Mouse (Mus musculus): ENCODE measurements at regions not wholly inside any gene's neighbourhood (a gene's known extent, or its start where the extent isn't known, plus 50 kb on each side); places are given as distances from the start of the nearest gene placed in this dataset.

DNA sequence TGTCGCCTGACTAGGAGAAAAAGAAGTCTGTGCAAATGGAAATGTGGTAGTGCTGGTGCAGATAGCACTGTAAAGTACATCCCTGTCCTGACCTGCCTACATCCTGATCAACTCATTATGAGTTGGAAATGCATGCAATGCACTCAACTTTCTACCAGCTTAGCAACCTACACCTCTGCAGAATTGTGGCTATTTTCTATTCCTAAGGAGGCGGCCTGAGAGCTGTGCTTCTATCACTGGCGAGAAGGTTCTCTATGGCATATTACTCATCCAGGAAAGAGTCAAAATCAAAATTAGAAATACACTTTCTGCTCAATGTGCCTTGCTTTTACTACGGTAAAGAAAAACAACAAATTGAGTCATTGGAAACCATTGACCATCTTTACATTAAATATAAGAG, 685.4 kb upstream of the Kdm8 start:
- H3K36me3 ChIP-seq: no peaks in the 10 kb centered on the region
- no peak overlapping the region for H3K27ac ChIP-seq
- no peak overlapping the region for H3K9ac ChIP-seq
- no peaks in the 10 kb centered on the region for H3K27me3 ChIP-seq
- H3K4me3 ChIP-seq: no peak overlapping the region
- no peaks in the 10 kb centered on the region for H3K4me1 ChIP-seq
- H3K4me2 ChIP-seq: no peak overlapping the region
- no peak for ATAC-seq (ENCODE audit: insufficient number of reproducible peaks, insufficient read depth, low FRiP score, low TSS enrichment, low read depth)
- H3K9me3 ChIP-seq: no peaks in the 10 kb centered on the region
- 88% methylated on average over 4 of the region's 4 CpGs for WGBS

DNA sequence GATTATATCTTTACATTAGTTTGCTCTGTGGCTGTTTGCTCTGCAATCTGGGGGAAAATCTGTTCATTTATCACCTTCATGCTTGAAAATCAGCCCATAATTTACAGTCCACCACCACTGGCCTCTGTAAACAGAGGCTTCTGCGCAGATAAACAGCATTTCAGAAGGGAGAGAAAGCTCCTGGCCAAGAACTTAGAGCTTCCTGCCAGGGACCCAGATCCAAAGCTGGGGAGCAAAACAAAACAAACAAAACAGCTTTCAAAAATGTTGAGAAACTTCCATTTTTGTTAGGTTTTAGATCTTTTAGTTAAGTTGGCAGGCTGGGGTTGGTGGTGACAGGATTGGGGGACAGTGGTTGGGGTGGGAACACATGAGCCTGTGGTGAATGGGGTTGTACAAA, 666.7 kb upstream of the Kdm8 start:
- Histone ChIP-seq H3K9ac (no peak overlapping the region), H3K27ac (no peak overlapping the region), H3K4me3 (no peak overlapping the region), H3K9me3 (no peaks in the 10 kb centered on the region), H3K27me3 (no peaks in the 10 kb centered on the region), H3K36me3 (no peaks in the 10 kb centered on the region), H3K4me2 (no peak overlapping the region), H3K4me1 (no peaks in the 10 kb centered on the region)
- WGBS: 89% methylated on average over 1 of the region's 1 CpGs
- ATAC-seq (ENCODE audit: insufficient number of reproducible peaks, insufficient read depth, low FRiP score, low TSS enrichment, low read depth): no peak

DNA sequence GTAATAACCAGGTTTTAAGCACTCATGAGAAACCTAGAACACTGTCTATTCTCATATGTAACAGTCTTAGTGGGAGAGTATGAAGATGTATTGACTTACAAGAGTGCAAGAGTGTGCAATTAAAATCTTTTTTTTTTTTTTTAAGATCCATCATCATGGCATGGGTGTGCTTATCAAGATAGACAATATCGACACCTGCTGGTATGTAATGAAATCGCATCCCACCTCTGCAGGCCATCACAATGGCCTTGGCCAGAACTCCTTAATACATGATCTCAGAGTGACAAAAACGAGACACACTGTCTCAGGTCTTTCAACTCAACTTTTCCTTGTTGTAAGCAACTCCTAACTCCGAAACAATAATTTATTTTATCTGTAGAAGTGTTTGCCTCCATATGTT, 661.7 kb upstream of the Kdm8 start:
- Histone ChIP-seq H3K4me3 (no peak overlapping the region), H3K27ac (no peak overlapping the region), H3K9me3 (no peaks in the 10 kb centered on the region), H3K4me2 (no peak overlapping the region), H3K9ac (no peak overlapping the region), H3K4me1 (no peaks in the 10 kb centered on the region), H3K36me3 (no peaks in the 10 kb centered on the region), H3K27me3 (no peaks in the 10 kb centered on the region)
- 54% methylated on average over 4 of the region's 4 CpGs for WGBS
- no peak for ATAC-seq (ENCODE audit: insufficient number of reproducible peaks, insufficient read depth, low FRiP score, low TSS enrichment, low read depth)

DNA sequence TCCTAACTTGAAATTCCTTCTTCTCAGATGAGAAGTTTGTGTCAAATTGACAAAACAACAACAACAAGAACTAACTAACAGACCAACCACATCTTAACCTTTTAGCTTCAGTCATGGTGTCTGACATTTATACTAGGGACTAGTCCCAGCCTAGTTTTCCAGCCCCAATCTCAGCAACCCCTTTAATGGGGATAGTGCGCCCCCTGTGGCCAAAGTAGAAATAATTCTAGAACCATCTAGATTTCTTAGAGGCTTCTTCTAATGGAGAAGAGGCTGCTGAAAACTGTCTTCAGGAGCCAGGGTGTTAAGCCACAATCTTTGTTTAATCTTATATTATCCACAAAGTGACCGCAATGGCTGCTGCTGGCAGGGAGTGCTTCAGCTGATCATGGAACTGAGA, 659.5 kb upstream of the Kdm8 start:
- H3K9me3 ChIP-seq: no peaks in the 10 kb centered on the region
- H3K4me1 ChIP-seq: no peaks in the 10 kb centered on the region
- 78% methylated on average over 2 of the region's 2 CpGs for WGBS
- no peak overlapping the region for H3K4me3 ChIP-seq
- H3K27ac ChIP-seq: no peak overlapping the region
- ATAC-seq (ENCODE audit: insufficient number of reproducible peaks, insufficient read depth, low FRiP score, low TSS enrichment, low read depth): no peak
- no peak overlapping the region for H3K9ac ChIP-seq
- no peak overlapping the region for H3K4me2 ChIP-seq
- no peaks in the 10 kb centered on the region for H3K27me3 ChIP-seq
- H3K36me3 ChIP-seq: no peaks in the 10 kb centered on the region

DNA sequence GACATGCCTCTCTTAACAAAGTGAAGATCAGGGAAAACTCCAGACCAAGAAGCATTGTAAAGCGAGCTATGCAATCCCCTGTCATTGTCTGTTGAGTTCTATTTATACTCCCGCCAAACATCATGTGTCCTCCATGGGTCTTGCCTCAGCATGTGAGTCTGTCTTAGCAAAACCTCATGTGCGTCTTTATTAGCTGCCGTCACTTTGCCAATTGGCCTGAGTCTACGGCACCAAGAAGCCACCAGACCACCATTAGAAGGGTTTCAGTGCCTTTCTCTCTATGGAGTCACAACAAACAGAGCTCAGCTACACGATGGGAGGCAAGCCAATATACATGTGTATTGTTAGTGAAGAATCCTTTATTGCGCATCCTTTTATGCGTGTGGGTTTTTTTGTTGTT, 658.6 kb upstream of the Kdm8 start:
- Histone ChIP-seq H3K4me3 (no peak overlapping the region), H3K27ac (no peak overlapping the region), H3K9ac (no peak overlapping the region), H3K36me3 (no peaks in the 10 kb centered on the region), H3K4me2 (no peak overlapping the region), H3K9me3 (no peaks in the 10 kb centered on the region), H3K4me1 (no peaks in the 10 kb centered on the region), H3K27me3 (no peaks in the 10 kb centered on the region)
- no peak for ATAC-seq (ENCODE audit: insufficient number of reproducible peaks, insufficient read depth, low FRiP score, low TSS enrichment, low read depth)
- 89% methylated on average over 8 of the region's 8 CpGs for WGBS

DNA sequence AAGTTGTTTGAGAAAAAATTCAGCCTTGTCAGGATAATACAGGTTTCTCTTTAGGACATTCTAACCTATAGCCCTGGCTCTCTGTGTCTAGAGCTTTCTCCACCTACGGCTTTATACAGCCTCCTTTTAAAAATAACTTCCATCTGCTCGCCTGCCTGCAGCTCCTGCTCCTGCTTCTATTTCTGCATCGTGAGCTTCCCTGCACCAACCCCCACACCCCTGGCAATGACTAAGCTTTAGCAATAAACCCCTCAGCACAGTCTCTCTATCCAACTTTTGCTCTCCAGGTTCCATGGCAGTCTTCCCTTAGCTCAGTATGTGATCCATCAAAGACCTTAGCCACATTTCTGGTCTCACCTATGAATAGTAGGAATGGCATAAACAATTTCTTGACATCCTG, 655.7 kb upstream of the Kdm8 start:
- H3K27ac ChIP-seq: no peak overlapping the region
- no peak overlapping the region for H3K4me3 ChIP-seq
- H3K27me3 ChIP-seq: no peaks in the 10 kb centered on the region
- H3K4me1 ChIP-seq: no peaks in the 10 kb centered on the region
- no peak overlapping the region for H3K4me2 ChIP-seq
- no peaks in the 10 kb centered on the region for H3K9me3 ChIP-seq
- no peaks in the 10 kb centered on the region for H3K36me3 ChIP-seq
- H3K9ac ChIP-seq: no peak overlapping the region
- no peak for ATAC-seq (ENCODE audit: insufficient number of reproducible peaks, insufficient read depth, low FRiP score, low TSS enrichment, low read depth)
- 61% methylated on average over 3 of the region's 3 CpGs for WGBS

DNA sequence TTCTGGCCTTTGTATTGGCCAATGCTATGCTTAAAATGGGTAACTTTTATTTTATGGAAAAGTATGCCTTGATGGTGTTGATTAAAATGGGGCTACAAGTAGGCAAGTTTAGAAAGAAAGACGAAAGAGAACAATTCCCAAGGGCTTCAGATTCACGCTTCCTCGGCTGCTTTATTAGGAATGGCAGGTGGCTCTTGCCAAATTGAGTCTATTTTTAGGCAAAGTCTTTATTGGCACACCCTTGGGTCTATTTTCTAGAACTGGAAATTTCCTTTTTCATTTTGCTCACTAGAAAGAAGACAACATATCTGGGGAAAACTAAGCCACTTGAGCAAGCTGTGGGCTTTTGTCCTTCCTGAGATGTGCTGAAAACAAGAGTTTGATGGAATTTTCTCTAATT, 641.4 kb upstream of the Kdm8 start:
- Histone ChIP-seq H3K4me3 (no peak overlapping the region), H3K4me2 (no peak overlapping the region), H3K27me3 (no peaks in the 10 kb centered on the region), H3K36me3 (no peaks in the 10 kb centered on the region), H3K9ac (no peak overlapping the region), H3K4me1 (no peaks in the 10 kb centered on the region), H3K9me3 (no peaks in the 10 kb centered on the region), H3K27ac (no peak overlapping the region)
- no peak for ATAC-seq (ENCODE audit: insufficient number of reproducible peaks, insufficient read depth, low FRiP score, low TSS enrichment, low read depth)
- WGBS: 83% methylated on average over 3 of the region's 3 CpGs

DNA sequence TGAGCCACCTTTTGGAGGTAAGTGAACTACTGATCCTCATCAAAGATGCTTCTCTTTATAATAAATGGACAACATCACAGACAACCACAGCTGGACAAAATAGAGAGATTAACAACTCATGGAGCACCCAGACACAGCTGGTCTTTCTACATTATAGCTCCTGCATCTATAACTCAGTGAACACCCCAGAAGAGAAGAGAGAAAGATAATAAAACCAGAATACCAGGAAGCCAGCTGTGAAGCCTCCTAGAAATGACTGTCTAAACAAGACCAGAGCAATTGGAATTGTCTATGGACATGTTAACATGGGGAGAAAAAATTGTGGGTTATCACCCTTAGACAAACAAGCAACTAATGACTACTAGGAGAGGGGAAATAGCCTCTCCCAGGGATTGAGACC, 609.8 kb upstream of the Kdm8 start:
- Histone ChIP-seq H3K27me3 (no peaks in the 10 kb centered on the region), H3K4me2 (no peak overlapping the region), H3K36me3 (no peaks in the 10 kb centered on the region), H3K9ac (no peak overlapping the region), H3K9me3 (no peaks in the 10 kb centered on the region; the same call in 1 of the 2 replicates), H3K4me1 (no peaks in the 10 kb centered on the region), H3K27ac (no peak overlapping the region), H3K4me3 (no peak overlapping the region)
- no peak for ATAC-seq (ENCODE audit: insufficient number of reproducible peaks, insufficient read depth, low FRiP score, low TSS enrichment, low read depth)

DNA sequence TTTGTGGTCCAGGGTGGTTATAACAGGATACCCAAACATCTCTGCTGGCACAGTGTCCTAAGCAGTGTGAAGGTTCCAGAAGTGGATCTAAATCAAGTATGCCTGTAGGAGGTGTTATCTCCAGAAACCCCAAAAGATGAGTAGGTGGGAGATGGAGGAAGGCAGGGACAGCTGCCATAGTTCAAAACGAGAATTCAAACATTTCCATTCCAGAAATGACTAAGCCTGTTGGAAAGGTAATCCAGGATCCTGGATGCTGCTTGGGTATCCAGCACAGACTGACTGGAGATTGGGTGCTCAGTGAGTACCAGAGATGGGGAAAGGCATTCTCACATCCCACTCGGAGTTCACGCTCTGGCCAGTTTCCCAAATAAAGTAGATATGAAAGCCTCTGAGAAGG, 607.9 kb upstream of the Kdm8 start:
- Histone ChIP-seq H3K9ac (no peak overlapping the region), H3K9me3 (no peaks in the 10 kb centered on the region; the same call in 1 of the 2 replicates), H3K4me3 (no peak overlapping the region), H3K4me2 (no peak overlapping the region), H3K27me3 (no peaks in the 10 kb centered on the region), H3K4me1 (no peaks in the 10 kb centered on the region), H3K36me3 (no peaks in the 10 kb centered on the region), H3K27ac (no peak overlapping the region)
- WGBS: 85% methylated on average over 3 of the region's 3 CpGs
- ATAC-seq (ENCODE audit: insufficient number of reproducible peaks, insufficient read depth, low FRiP score, low TSS enrichment, low read depth): no peak

DNA sequence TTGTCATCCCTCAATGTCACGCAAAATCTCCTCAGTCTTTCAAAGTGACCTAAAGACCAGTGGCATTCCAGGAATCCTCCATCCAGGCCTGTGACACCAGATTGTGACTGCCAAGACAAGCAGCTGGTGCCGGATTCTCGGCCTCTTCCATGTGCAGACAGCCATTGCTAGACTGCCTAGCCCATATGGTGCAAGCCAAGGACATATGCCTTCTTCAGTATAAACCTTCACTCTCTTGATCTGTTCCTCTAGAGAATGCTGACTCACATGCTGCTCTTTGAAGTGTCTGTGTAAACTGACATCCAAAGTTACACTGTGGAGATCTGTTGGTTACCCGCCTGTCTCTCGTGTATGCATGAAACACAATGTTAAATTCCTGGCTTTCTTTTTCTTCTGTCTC, 589.4 kb upstream of the Kdm8 start:
- no peaks in the 10 kb centered on the region for H3K36me3 ChIP-seq
- H3K9ac ChIP-seq: no peak overlapping the region
- no peaks in the 10 kb centered on the region for H3K4me1 ChIP-seq
- no peaks in the 10 kb centered on the region for H3K9me3 ChIP-seq
- ATAC-seq (ENCODE audit: insufficient number of reproducible peaks, insufficient read depth, low FRiP score, low TSS enrichment, low read depth): no peak
- no peaks in the 10 kb centered on the region for H3K27me3 ChIP-seq
- 78% methylated on average over 5 of the region's 5 CpGs for whole genome bisulfite sequencing
- H3K4me2 ChIP-seq: no peak overlapping the region
- no peak overlapping the region for H3K27ac ChIP-seq
- H3K4me3 ChIP-seq: no peak overlapping the region

DNA sequence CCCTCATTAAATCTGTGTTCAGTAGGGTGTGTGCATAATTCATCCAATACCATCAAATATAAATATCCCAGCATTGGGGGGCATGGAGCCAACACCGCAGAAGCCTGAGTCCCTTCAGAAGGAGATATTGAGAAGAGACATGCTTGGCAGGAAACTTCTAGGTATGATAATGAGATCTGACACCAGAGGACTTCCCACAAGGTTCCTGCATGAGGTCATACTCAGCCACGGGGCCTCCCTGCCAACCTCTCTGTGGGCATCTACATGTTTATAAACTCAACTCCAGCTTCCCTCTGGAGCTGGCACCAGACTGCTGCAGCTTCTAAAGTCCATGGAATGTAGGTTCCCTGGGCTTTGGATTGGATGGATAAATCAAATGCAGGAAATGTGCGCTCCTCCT, 587.4 kb upstream of the Kdm8 start:
- Histone ChIP-seq H3K9me3 (no peaks in the 10 kb centered on the region), H3K4me2 (no peak overlapping the region), H3K27ac (no peak overlapping the region), H3K4me1 (no peaks in the 10 kb centered on the region), H3K9ac (no peak overlapping the region), H3K27me3 (no peaks in the 10 kb centered on the region), H3K36me3 (no peaks in the 10 kb centered on the region), H3K4me3 (no peak overlapping the region)
- ATAC-seq (ENCODE audit: insufficient number of reproducible peaks, insufficient read depth, low FRiP score, low TSS enrichment, low read depth): no peak
- WGBS: 85% methylated on average over 3 of the region's 3 CpGs

DNA sequence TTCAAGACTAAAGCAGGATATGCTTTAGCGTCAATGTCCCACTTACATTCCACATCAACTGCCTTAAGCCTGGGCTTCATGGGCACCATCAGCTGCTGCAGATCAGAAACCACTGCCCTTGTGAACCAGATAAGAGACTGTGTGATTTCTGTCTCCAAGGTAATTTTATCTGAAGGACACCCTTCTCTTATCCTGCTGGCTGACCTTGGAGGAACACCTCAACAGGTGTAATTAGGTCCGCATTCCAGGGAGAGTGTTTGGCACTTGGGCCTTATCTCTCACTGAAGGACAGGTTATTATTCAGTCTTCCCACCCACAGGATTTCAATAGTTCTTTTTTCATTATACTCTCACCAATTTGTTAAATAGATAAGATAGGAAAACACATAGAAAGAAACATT, 583.1 kb upstream of the Kdm8 start:
- no peaks in the 10 kb centered on the region for H3K4me1 ChIP-seq
- H3K9ac ChIP-seq: no peak overlapping the region
- no peaks in the 10 kb centered on the region for H3K27me3 ChIP-seq
- no peaks in the 10 kb centered on the region for H3K9me3 ChIP-seq
- 92% methylated on average over 2 of the region's 2 CpGs for WGBS
- no peak for ATAC-seq (ENCODE audit: insufficient number of reproducible peaks, insufficient read depth, low FRiP score, low TSS enrichment, low read depth)
- no peaks in the 10 kb centered on the region for H3K36me3 ChIP-seq
- no peak overlapping the region for H3K4me2 ChIP-seq
- H3K27ac ChIP-seq: no peak overlapping the region
- H3K4me3 ChIP-seq: no peak overlapping the region

DNA sequence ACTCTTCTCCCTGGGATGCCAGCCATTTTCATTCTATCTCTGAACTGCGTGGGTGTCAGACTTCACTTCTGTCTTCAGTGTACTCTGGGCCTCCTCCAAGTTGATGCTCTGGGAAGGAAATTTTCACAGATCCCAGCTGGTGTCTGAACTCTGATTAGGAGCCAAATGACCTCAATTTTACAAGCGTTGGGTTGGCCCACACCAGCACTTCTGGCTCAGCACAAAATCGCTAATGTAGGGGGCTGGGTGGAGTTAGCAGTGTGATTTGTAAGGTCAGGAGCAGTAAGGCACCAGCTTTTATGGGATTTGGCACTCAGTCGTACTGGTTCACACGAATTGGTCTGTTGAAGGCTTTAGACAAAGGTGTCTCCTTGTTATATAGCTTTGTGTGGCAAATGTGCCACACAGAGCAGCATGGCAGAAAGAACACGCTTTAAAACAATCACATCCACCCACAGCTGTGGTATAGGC, 576.3 kb upstream of the Kdm8 start:
- Histone ChIP-seq H3K9me3 (no peaks in the 10 kb centered on the region), H3K4me2 (no peak overlapping the region), H3K4me1 (no peaks in the 10 kb centered on the region), H3K4me3 (no peak overlapping the region), H3K27ac (no peak overlapping the region), H3K27me3 (no peaks in the 10 kb centered on the region), H3K9ac (no peak overlapping the region), H3K36me3 (no peaks in the 10 kb centered on the region)
- no peak for ATAC-seq (ENCODE audit: insufficient number of reproducible peaks, insufficient read depth, low FRiP score, low TSS enrichment, low read depth)
- 69% methylated on average over 6 of the region's 6 CpGs for WGBS

Measured in embryonic facial prominence, embryonic 13.5 days (tissue).